Mouse (Mus musculus) embryo, embryonic 10 days (tissue): ENCODE measurements at regions not wholly inside any gene's neighbourhood (a gene's known extent, or its start where the extent isn't known, plus 50 kb on each side); places are given as distances from the start of the nearest gene placed in this dataset.
"Not testable (repeated sequence)": the region's sequence is repeated elsewhere in the genome, so short reads cannot be mapped to it uniquely, and the experiment has no call there.

Source experiments
- DNase-seq: peaks from one replicate; pipeline ENCODE4 v3.0.0-alpha.2; 2015; ENCODE audit warnings: low spot score

DNA sequence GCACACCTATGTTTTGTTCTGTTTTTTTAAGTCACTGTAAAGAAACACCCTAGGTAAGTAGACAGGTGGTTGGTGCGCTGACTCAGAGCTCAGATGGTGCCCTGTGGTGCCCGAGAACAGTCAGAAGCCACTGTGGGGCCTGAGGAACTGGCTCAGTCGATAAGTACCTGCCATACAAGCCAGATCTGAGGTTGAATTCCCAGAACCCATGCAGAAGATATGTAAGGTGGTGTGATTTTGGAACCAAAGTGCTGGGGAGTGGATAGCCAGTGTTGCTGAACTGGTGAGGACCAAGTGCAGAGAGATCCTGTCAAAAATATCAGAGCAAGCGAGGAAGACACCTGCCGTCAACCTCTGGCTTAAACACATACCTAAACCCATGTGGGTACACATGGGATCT, 65.4 kb downstream of the Chst1 start:
- DNase-seq = no peak

DNA sequence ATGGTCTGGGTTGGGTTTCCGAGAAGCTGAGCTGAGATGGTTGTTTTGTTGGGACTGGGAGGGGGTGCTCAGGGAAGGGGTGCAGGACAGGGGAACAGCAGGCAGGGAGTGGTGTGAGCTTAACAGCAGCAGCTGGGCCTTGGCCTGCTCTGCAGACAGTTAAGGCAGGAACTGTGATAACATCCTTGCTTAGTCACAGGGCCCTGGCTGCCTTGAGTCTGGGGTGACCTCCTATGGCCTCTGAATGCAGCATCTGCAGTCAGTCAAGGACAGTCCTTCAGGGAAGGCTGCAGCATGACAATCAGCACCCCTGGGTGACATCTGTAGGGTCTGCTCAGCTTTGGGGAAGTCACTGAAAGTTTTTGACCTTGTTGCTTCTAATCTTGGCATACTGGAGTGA, 67.7 kb downstream of the Chst1 start:
- no peak for DNase-seq

DNA sequence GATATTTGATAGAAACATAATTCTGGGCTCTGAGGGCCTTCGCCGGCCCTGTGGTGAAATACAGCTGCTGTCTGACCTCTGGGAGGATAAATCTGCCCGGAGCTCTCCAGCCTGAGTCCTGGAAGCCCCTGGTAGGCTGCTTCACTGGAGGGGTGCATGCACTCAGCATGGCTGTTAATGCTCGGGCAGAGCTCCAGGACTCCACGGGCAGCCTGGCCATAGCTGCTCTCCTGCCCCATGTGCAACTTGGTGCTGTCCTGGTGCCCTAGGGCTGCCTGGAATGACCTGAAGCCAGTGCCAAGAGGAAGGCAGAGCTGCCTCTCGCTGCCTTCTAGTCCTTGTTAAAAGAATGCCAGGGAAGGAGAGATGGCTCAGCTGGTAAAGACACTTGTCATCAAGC, 68.2 kb downstream of the Chst1 start:
- DNase-seq = no peak

DNA sequence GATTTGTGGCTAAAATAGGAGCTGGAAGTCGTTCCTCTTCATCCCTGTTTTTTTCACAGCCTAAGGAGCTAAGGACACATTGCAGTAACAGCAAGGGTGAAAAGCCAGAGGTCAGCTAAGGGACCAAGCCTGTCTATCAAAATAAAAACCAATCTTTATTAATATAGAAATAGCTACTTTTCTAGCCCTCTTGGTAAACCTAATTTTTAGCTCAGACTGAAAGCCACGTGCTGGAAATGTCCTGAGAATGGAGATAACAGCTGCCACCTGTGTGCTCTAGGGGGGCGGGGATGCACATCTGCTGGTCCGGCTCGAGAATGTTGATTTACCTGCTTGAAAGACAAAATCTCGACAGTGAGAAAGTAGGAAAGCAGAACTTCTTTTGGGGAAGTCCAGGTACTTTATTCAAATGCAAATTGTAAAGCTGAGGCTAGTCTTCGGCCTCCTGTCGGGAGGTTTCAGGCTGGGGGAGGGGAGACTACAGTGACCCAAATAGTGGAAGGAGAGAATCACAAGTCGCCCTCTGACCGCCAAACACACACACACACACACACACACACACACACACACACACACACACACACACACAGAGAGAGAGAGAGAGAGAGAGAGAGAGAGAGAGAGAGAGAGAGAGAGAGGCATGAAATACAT, 70.0 kb downstream of the Chst1 start:
- DNase-seq = not testable (repeated sequence)

DNA sequence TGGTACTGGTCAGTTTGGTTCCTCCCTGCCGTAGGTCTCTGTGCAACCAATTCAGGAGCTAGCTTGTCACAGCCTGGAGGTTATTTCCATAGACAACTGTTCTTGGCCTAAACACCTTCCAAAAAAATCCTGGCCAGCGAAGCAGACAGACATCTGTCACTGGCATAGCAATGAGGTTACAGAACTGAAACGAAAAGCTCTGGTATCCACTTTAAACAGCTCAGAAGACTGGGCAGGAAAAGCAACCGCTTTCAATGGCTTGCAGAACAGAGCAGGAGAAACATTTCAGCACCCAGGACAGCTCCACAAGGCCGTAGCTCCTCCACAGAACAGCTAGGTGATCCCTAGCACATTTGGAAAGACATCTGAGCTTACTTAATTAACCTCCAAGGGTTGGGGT, 72.1 kb downstream of the Chst1 start:
- peak; percentile 87 for DNase-seq

DNA sequence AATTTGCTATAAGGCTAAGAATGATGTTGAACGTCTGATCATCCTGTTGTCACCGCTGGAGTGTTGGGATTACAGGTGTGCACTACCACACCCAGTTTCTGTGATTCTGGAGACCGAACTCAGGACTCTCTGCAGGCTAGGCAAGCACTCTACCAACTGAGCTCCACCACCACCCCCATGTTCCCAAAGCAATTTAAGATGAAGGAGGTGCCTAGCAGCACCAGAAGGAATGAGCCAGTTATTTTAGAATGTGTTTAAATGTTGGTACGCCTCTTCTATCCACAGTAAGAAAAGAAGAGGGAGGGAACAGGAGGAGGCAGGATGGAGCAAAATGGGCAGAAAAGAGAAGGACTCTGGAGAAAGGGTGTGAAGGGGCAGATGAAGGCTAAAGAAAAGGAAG, 72.6 kb downstream of the Chst1 start:
- DNase-seq = no peak

DNA sequence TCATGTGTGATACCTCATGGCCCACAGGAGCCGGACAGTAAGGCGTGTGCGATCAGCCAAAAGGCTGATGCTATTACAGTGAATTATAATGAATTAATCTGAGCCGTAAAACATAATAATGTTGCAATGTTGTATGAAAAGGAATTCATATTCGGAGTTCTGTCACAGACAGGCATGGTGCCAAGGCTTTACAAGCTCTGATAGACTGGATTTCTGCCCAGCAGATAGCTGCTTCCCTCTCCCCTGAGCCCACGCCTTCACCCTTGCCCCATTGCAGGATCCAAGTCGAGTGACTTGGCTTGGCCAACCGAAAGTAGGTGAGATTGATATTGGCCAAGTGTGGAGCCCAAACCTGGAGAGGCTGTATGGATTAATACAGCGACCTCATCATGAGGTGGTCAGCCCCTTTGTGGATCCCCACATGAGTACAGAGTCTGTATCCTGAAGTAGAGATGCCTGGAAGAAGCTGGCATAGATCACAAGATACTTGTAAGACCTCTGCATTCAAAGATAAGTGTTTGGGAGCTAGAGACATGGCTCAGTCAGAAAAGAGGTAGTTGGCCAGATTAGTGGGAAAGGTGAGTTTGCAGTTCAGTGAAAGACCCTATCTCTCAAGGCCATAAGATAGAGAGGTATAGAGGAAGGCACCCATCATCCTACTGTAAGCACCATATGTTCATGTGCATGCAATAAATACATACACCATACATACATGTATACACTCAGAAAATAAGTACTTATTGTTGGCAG, 73.7 kb downstream of the Chst1 start:
- DNase-seq = no peak

DNA sequence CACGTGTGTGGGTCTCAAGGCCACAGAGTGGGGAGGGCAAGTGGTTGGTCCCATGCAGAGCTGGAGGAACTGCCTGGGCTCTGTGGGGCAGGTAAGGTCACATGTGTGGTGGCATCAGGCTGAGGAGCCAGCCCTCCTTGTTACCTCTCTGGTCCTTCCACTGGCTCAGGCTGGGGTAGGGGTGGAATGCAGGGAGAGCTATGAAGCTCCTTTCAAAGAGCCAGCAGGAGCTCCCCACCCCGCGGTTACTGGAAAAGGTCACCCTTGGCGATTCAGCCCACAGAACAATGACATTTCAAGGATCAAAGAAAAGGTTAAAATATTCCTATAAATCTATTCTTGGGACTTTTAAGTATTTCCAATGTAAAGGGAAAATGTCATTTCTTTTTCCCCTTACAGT, 74.4 kb downstream of the Chst1 start:
- DNase-seq = no peak

DNA sequence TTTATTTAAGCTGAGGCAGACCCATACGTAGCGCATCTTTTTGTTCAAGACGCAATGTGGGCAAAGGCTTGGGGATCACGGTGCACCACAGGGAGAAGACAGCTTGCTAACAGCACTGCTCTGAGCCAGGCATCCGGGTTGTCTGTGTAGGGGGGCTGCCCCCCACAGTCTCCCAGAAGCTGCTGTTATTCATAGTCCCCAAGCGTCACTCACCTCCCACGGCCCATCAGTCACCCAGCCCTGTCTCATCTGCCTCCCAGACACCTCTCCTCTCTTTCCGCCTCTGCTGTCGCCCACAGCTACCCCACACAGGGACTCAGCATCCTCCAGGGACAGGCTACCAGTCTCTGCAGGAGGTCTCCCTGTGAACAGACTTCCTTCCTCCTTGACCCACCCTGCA, 75.7 kb downstream of the Chst1 start:
- DNase-seq = no peak

DNA sequence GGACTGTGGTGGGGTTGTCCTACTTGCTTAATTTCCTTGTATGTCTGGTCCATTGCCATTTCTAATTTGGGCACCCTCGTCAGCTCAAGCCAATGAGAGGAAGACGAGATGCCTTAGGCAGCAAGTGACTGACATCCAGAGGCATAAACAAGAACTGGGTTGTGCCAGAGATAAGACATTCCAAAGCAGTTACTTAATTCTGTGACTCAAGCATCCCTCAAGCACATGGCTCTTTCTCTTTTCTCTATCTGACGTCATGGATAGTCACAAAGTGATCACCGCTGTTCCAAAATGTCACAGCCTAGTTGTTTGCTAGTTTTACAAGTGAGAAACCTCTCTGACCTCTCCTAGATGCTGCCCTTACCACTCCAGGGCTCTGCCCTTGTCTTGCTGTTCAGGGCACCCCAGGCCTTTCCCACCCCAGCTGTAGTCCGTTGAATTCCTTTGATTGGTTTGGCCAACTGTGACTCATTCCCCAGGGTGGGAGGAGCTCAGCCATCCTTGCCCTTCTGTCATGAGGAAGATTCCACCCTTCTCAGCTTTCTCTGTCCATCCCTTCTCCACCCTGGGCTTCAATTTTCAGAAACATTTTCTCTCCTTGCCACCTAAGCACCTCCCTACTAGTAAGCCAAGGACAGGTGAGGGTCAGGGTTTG, 78.9 kb downstream of the Chst1 start:
- no peak for DNase-seq

DNA sequence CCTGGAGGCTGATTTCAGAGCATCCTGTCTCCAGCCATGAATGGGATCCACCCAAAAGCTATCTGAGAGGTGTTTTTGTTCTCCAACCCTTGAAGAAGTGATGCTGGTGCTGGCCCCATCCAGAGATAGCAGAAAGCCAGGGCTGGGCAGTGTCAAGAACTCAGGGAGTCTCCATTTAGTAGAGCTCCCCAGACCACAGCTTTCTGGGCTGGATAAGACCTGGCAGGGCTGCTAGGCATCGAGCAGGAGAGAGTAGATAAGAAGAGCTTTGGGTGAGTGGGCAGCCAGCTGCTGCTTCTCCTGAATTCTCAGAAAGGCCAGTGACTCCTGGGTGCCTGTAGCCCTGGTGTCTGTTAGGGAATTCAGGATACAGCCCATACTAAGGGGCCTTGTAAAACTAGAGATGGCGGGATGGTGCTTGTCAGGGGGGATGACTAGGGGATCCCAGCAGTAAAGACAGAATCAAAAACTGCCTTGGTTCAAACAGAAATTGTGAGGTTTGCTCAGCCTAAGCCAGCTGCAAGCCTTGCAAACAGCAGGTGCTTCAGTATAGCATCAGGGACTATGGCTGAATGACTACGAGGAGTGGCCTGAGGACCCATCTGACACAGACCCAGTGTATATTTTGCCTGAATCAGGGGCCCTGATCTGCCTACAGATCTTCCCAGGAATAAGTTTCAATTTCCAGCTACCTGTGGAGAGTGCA, 79.6 kb downstream of the Chst1 start:
- no peak for DNase-seq

DNA sequence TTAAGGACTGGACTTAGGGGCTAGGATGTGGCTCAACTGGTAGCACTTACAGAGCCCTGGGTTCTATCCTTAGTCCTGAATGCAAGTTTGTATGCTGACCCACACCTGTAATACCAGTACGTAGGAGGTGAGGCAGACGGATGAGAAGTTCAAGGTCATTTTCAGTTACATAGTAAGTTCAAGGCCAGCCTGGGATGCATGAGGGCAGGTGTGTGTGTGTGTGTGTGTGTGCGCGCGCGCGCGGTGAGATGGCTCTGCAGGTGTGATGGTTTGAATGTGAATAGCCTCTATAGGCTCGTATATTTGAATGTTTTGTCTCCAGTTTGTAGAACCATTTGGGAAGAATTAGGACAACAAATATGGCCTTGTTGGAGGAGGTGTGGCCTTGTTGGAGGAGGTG, 82.7 kb downstream of the Chst1 start:
- DNase-seq = no peak

DNA sequence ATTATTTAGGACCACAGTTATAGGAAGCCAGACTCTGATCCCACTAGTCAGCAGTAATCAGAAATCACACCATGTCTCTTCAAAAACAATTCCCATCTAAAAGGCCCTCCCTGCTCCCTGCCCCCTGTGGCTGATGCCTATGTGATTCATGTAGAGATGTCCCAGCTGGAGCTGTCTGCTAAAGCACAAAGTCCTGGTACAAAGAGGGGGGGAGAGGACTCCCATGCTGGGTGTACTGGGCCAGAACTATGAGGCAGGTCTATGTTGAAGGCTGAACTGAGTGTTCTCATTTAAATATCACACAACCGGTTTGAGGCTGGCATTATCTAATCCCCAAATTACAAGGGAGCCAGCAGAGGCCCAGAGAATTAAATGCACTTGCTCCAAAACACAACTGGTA, 88.2 kb downstream of the Chst1 start:
- no peak for DNase-seq

DNA sequence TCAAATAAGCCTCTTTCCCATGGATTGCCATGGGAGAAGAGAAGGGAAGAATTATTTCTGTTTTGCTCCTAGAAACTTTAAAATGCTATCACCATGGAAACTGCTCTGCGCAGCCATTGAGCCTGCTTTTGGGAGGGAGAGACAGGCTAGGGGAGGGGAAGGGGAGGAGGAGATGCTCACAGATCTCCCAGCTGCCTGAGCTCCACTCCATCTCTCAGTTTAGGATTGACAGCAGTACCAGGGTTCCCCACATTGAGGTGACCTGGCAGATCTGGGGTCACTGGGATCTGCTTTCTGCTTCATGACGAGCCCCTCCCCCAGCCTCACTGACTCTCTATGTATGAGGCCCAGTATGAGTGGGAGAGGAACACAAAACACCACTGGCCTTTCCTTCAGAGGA, 89.7 kb downstream of the Chst1 start:
- no peak for DNase-seq

DNA sequence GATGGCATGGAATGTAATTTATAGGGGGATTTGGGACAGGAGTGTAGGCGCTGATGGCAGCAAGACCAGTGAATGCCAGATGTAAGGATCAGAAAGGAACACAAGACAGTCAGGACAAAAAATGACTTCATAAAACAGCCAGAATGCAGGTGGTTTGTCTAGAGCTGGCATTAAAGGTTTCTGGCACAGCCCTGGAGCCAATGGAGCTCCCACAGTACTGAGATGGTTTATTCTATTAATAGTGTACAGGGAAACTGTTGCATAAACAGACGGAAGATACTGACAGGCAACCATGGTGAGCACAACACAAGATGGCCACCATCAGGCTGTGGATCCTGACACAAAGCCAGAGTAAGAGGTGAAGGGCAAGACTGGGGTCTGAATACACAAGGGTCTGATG, 90.8 kb downstream of the Chst1 start:
- DNase-seq = no peak

DNA sequence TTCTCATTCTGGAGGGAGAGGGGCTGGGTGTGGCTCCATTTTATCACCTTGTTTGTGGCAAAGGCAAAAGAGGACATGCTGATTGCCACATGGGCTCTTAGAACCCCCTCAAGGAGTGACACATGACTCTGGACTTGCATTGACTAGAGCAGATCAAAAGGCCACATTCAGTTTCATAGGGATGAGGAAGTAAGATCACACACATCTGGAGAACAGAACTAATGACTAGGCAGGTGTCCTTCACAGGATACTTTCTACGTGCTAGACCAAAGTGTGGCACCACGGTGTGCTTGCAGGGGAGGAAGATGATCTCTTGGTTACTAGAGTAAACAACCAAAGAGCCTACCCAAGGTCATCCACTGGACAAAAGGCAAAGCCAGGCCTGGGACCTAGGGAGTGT, 91.9 kb downstream of the Chst1 start:
- no peak for DNase-seq

DNA sequence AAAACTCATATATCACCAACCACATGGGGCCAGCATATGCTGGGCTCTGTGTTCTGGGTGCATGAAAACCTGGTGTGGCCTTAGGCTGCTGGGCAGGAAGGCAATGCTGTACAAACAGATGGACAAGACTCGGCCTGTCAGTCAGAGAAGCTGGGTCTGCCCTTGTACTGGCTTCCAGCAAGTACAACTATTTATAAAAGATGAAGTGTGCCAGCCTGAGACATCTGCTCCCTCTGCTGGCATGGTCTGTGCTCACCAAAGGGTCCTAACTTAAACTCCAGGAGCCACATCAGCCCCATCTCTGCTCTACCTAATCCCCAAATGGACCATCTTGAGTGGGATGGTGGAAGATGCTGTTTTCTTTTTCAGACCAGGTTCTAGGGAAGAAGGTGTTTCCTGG, 93.1 kb downstream of the Chst1 start:
- DNase-seq = no peak

DNA sequence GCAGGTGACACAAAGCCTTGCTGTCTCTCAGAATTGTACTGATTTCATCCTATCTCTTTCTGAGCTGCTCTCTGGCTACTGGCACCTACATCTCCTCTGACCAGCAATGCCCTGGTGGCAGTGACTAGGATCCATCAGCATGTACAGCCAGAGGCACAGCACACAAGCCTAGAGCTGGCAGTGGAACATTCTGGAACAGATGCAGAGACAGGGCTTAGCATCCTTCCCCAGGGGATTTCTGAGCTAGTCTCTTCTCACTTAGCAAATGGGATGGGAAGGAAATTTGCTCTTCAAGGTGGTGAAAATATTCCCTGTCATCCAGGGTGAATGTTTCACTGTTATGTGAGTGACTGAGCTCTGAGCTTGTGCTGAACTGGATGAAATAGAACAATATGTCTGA, 93.5 kb downstream of the Chst1 start:
- no peak for DNase-seq

DNA sequence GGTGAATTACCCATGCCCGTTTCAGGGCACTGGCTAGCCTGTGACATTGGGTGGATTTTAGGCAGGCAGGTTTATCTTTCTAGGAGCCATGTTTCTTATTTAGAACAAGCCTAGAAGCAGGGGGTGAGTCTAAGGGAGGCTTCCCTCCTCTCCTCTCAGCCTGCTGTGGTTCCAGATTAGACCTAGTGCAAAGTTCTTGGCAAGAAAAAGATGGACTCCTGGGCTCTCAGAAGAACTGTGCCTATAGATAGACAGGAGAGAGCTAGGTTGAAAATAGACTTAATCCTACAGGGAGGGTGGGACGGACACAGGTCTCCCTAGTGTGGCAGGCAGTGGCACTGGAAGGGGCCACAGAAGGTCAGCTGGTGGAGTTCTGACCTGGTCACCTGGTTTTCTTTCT, 95.3 kb downstream of the Chst1 start:
- no peak for DNase-seq

DNA sequence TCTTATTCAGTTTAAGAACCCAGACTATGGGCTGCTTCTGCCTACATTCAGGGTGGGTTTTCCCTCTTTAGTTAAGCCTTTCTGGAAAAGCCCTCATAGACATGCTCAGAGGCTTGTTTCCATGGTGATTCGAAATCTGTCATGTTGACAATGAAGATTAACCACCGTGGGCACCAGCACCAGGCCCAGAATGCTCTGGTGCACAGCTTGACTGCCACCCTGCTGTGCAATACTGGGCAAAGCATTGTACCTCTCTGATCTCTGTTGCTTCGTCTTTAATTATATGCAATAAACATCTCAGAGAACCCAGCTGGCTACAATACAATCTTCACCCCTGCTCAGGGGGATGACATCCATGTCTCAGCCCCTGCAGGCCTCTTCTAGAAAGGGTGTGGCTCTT, 96.4 kb downstream of the Chst1 start:
- DNase-seq = no peak

DNA sequence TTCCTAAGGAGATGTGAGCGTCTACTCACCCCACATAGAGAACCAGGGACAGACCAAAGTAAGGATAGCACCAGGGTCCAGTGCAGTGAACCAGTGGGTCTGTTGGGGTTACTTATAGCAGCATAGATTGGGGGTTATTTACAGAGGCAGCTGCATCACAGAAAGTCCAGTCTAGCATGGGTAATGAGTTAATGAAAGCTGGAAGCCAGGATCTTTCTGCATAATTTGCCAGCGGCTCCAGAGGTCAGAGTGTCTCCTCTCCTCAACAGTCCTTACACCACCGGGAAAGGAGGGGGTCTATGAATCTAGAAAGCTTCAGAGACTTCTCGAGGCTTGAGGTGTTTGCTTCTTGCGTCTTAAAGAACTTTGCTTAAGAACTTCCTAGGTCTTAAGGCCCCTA, 98.2 kb downstream of the Chst1 start:
- DNase-seq = no peak

DNA sequence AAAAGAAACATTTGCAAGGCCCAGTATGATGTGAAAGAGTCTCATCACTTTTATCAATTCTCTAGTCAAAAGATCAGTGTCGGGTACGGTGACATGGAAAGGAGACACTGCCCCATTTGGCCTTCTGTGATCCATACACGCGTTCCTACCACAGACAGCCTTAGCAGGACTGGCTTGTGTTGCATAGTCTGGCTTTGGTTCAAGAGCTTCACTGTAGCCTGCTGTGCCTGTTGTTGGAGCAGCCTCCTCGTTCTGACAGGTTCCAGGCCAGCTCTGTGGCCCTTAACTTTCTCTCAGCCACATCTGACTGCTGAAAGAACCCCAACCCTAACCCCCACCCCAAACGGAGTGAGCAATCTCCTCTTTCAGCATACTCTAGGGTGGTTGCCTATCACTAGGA, 99.9 kb downstream of the Chst1 start:
- no peak for DNase-seq

DNA sequence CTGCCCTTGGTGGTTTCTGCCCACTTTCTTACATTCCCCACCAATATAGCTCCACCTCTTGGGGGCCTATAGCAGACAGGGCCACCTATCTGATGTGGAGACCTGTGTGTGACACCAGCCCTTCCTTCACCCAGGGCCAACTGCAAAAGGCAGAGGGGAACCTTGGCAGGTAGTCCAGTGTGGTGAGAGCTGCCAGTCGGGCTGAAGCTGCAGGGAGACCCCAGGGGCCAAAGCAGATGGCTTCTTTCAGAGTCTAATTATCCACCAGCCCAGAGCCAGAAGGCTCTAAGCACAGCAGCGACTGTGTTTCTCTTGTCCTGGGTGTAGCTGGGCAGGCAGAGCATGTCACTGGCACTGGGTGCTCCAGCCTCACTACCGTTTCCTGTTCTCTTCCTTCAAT, 104.5 kb downstream of the Chst1 start:
- no peak for DNase-seq
